Mouse (Mus musculus): ENCODE data around the gene Gm4924. TPM values are rescaled to one million over a fixed set of nuclear protein-coding genes. Genes with fewer than 3 reads are reported as not detected.
A peak's percentile ranks its signal among the peaks of the same experiment; 100 is the strongest.

The Gm4924 gene
- 10 to 100 TPM in 1 of 2 experiments, 1 to 10 TPM in 1; 9.2 to 12.2 TPM for polyA plus RNA-seq (2017; shearing (Covaris generic))

DNA sequence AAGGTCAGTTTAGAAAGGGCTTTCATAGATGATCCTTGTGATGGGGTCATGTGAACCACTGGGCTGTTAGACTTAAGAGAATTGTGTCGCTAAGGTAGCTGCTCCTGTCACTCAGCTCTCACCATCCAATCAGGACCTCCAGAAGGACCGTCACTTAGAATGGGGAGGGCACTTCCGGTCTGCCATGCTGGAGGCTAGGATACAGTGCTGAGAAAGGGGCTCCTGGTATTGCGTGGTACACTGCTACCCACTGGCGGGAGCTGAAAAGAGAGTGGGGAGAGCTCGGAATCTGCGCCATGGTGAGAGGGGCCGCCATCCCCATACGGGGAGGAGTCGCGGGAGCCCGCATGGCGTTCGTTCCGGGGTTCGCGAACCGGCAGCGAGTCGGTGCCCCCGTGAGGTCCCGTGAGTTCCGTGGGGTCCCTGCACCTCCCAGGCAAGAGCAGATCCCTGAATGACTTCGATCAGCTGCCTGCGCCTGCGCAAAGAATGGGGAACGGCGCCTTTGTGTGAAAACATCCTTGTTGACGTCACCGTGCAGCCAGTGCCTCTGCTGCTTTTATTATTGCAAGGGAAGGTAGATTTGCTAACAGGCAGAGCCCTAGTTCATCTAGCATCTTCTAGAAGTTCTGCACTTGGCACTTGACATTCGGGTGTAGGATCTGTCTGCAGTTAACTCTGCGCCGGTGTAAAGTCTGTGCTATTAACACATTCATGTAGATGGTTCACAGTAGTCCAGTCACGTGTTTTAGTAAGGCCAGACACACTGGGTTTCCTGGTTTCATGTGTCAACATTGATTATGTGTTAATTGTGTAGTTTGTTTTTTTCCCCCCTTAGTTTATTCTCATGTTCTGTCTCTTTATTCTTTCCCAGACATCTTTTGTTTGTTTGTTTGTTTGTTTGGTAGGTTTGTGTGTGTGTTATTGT is at the start of gene Gm4924:
Gene Gm4924, plus strand, starts transcription at position 173 of the 928 bp plus-strand sequence.
- peak; percentile 96 for ATAC-seq

DNA sequence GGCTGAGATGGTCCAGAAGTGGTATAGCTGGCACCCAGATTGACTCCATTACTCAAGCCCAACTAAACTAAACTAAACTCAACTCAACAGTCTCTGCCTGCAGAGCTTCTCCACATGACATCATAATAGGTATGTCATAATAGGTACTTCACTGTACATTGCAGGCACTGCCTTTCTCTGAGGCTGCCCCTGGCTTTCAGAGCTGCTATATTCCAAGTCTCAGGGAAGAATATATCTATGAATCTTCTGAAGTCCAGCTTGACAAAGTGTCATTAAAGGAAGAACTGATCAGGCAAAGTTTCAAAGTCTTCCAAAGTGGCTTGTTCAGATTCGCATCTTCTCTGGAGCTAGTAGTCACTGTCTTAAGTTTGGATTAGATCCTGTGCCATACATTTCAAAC is 37.6 kb upstream of the Gm4924 start, which contains the start of gene 4932415D10Rik:
Gene 4932415D10Rik, minus strand, starts transcription at position 101 of the 400 bp plus-strand sequence.
- no peak for ATAC-seq

DNA sequence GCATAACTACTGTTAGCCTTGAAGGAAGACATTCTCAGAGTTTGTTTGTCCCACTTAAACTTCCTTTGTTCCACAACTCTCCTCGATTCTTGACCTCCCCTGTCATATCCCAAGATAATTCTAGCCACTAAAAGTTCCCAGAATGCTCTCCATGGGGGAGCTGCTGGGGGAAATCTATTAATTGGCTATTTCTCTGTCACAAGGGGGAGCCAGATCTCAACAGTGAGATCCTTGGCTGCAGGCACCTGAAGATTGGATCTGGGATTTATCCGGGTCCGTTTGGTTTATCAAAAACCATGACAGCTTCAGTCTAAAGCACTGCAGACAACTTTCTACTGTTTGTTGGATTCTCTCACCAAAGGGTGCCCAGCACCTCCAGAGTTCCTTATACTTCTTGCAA is 33.9 kb upstream of the Gm4924 start:
- no peak for ATAC-seq

DNA sequence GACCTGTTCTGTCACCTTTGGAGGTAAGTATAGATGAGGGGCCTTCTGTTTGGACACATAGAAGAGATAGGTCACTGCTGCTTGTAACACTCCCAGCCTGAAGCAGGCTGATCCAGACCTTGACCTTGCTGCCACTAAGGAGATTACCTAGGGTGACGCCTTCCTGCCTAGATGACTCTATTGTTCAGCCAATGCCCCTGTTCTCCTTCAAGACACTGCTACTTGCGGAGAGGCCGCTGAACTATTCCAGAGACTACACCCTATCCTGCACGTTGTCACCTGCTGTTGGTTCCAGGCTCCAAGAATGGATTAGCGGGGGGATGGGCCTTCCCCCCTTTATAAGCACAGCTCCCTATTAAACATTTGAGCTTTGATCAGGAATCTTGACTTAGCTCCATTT is 24.2 kb upstream of the Gm4924 start:
- no peak for ATAC-seq

DNA sequence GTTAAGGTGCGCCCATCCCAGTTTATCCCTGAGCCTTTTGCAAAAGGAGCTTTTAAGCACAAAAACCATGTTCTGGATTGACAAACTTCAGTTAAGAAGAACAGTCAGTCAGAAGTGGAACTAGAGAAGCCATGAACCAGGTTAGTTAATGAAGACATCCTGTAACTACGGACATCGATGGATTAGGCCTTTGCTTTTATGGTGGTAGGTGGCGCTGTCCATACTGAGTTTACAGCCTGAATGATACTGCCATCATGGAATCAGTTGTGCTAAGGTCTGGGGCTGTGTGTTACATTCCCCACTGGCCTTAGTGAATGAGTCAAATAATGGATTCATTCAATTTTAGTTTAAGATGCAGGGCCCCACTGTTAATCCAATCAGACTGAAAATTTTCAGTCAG is 1.3 kb downstream of the Gm4924 start:
- ATAC-seq: no peak

DNA sequence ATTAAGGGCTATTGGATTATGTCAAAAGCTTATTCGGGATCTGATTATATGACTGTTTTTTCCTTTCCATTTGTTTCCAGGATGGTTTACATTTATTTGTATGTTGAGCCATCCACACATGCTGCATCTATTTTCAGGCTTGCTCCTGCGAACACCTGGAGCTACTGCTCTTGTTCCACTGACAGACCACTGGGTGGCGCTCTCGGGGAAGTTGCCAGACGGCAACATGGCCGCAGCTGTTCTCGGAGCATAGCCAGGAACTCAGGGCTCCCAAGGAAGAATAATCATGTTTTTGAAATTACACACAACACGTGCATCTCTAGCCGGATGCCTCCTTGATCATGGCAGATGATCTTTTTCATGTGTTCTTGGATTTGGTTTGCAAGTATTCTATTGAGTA is 7.9 kb downstream of the Gm4924 start:
- no peak for ATAC-seq

DNA sequence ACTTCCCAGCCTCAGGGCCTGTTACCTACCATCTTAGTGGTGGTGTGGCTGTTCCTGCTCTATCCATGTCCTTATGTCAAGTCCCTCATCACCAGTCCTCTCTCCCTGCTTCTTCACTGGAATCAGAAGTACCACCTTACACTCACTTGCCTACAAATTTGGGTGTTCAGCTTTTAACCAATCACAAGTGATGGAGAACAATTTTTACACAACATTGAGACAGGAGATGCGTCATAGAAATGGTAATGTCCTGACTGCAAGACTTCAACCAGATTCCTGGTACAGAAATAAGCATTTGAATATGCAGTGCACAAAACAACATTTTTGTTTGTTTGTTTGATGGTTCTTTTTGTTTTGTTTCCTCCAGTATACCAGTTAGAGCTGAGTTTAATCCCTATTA is 28.9 kb downstream of the Gm4924 start:
- ATAC-seq: no peak

DNA sequence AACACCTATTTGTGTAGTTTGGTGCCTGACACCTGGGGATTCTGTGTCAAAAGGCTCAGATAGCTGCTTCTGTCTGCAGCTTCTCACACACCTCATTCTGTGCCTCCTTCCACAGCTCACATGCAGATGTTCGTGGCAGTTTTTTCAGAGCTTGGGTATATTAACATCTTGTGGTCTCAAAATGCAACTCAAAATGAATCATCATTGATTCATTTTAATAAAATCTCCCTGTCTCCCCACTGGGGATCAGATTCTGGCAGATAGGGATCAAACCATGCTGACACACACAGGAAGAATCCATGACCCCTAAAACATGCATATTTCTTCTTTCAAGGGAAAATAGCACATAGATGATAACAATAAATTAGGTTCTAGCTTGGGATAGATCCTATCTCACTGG is 55.5 kb downstream of the Gm4924 start:
- no peak for ATAC-seq

DNA sequence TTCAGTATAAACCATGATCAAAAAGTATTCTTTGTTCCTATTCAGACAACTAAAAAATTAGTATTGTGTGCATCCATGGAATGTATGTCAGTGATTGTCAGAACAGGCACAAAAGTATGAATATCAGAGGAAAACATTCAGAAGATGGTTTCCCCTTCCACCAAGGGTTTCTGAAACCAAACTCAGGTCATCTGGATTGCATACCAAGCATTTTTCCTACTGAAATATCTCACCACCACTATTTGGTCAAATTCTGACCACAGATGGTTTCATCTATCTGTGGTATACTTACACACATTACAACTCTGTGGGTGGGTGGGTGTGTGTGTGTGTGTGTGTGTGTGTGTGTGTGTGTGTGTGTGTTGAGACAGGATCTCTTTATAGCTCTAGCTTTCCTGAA is 69.6 kb downstream of the Gm4924 start:
- ATAC-seq: no peak

Other genes with a start within 250 kb of the Gm4924 start
- gene AU041133, start 226.2 kb upstream of the Gm4924 start, polyA plus RNA-seq (2017; shearing (Covaris generic)): 10 to 100 TPM in 1 of 2 experiments, 1 to 10 TPM in 1; 9.0 to 13.8 TPM
- gene Zfp938, start 113.0 kb upstream of the Gm4924 start, polyA plus RNA-seq (2017; shearing (Covaris generic)): 10 to 100 TPM in 1 of 2 experiments, 1 to 10 TPM in 1; 9.9 to 12.2 TPM
- not detected for gene 4932415D10Rik, start 37.7 kb upstream of the Gm4924 start, polyA plus RNA-seq (2017; shearing (Covaris generic))
- 1 to 10 TPM in 1 of 2 experiments, not detected in 1; 1.2 TPM for gene Gm1553, start 138.4 kb downstream of the Gm4924 start, polyA plus RNA-seq (2017; shearing (Covaris generic))